Mouse (Mus musculus) midbrain, embryonic 12.5 days (tissue): ENCODE results near the gene Cyp2c70. TPM values are rescaled to one million over a fixed set of nuclear protein-coding genes. Genes with fewer than 3 reads are reported as not detected.
"Not testable (repeated sequence)": the region's sequence is repeated elsewhere in the genome, so short reads cannot be mapped to it uniquely, and the experiment has no call there.

ENCODE experiments used
- ATAC-seq: fragments of 200-750 bp; cut with Nextera tagmentation; 2 replicates; pipeline ENCODE4 v1.8.0; 2017; ENCODE audit warnings: low read depth, moderate TSS enrichment, moderate library complexity; ENCODE audit not compliant: low FRiP score
- H3K27ac ChIP-seq: fragments of 300-500 bp; sonication (generic); replicated peaks from 2 replicates; pipeline ENCODE4 v1.5.1; 2016; ENCODE audit warnings: mild to moderate bottlenecking
- H3K27me3 ChIP-seq: fragments of 300-500 bp; sonication (generic); 2 replicates; pipeline ENCODE4 v1.6.1; 2016; ENCODE audit warnings: mild to moderate bottlenecking
- H3K36me3 ChIP-seq: fragments of 300-500 bp; sonication (generic); 2 replicates; pipeline ENCODE4 v1.6.1; 2016
- H3K4me1 ChIP-seq: fragments of 300-500 bp; sonication (generic); 2 replicates; pipeline ENCODE4 v1.6.1; 2016
- H3K4me2 ChIP-seq: fragments of 300-500 bp; sonication (generic); replicated peaks from 2 replicates; pipeline ENCODE4 v1.6.1; 2016; ENCODE audit warnings: mild to moderate bottlenecking, moderate library complexity
- H3K4me3 ChIP-seq: fragments of 300-500 bp; sonication (generic); 2 replicates; pipeline ENCODE4 v1.5.1; 2016; ENCODE audit warnings: mild to moderate bottlenecking
- H3K9ac ChIP-seq: fragments of 300-500 bp; sonication (generic); replicated peaks from 2 replicates; pipeline ENCODE4 v1.6.1; 2016; ENCODE audit warnings: mild to moderate bottlenecking, moderate library complexity
- H3K9me3 ChIP-seq: fragments of 300-500 bp; sonication (generic); 2 replicates; pipeline ENCODE4 v1.6.1; 2016; ENCODE audit warnings: mild to moderate bottlenecking
- WGBS: fragments of 180-500 bp; shearing (Covaris S2); methylation state at CpG from one replicate; pipeline ENCODE4 v1.1.7; 2016; 5-methylcytosine and 5-hydroxymethylcytosine counted together
- polyA plus RNA-seq: library from polyadenylated mRNA; unstranded; fragments of >200 nt; fragmentation: Nextera tagmentation; extraction: Ambion mirVana; gene quantifications from 2 replicates; pipeline ENCODE4 v1.2.1, GENCODE M21; 2016

Cyp2c70 gene
- polyA plus RNA-seq, 1 experiment from 2014 or later, result not detected

GRCm38 (mm10) chr19:40178311-40178710 lies 8.8 kb downstream of the Cyp2c70 start:
- Histone ChIP-seq H3K9me3 (no peaks in the 10 kb centered on the region), H3K4me2 (no peak overlapping the region), H3K36me3 (no peaks in the 10 kb centered on the region), H3K27ac (no peak overlapping the region), H3K9ac (no peak overlapping the region), H3K4me1 (no peaks in the 10 kb centered on the region), H3K27me3 (no peaks in the 10 kb centered on the region), H3K4me3 (no peak overlapping the region)
- 91% methylated on average over 4 of the region's 4 CpGs for WGBS
- ATAC-seq, result no peak

GRCm38 (mm10) chr19:40168391-40168790 lies 18.7 kb downstream of the Cyp2c70 start:
- ATAC-seq, H3K4me3 ChIP-seq, H3K9me3 ChIP-seq, H3K27ac ChIP-seq, H3K9ac ChIP-seq, H3K36me3 ChIP-seq, H3K4me1 ChIP-seq, H3K27me3 ChIP-seq, H3K4me2 ChIP-seq: not testable (repeated sequence)
- WGBS, result 79% methylated on average over 4 of the region's 4 CpGs

- not testable (repeated sequence) for H3K9ac ChIP-seq, H3K4me2 ChIP-seq, ATAC-seq, H3K36me3 ChIP-seq, H3K9me3 ChIP-seq, H3K4me1 ChIP-seq, H3K4me3 ChIP-seq, H3K27me3 ChIP-seq, H3K27ac ChIP-seq
- WGBS, result 27% methylated on average over 2 of the region's 2 CpGs
Measured at GRCm38 (mm10) chr19:40126996-40127395, 60.1 kb downstream of the Cyp2c70 start.

- not testable (repeated sequence) for H3K27ac ChIP-seq, ATAC-seq
- 87% methylated on average over 3 of the region's 3 CpGs for WGBS
Measured at GRCm38 (mm10) chr19:40125165-40125564, 62.0 kb downstream of the Cyp2c70 start.

GRCm38 (mm10) chr19:40119624-40120023 lies 67.5 kb downstream of the Cyp2c70 start:
- H3K4me1 ChIP-seq, ATAC-seq, H3K27me3 ChIP-seq: not testable (repeated sequence)

More at GRCm38 (mm10) chr19:40125165-40125564, 62.0 kb downstream of the Cyp2c70 start:
- not testable (repeated sequence) for H3K4me3 ChIP-seq, H3K4me1 ChIP-seq, H3K36me3 ChIP-seq, H3K9me3 ChIP-seq, H3K9ac ChIP-seq, H3K27me3 ChIP-seq, H3K4me2 ChIP-seq

More at GRCm38 (mm10) chr19:40119624-40120023, 67.5 kb downstream of the Cyp2c70 start:
- not testable (repeated sequence) for H3K27ac ChIP-seq, H3K4me2 ChIP-seq, H3K9ac ChIP-seq, H3K9me3 ChIP-seq, H3K36me3 ChIP-seq, H3K4me3 ChIP-seq
- 82% methylated on average over 13 of the region's 13 CpGs for WGBS

Other genes with a start within 250 kb of the Cyp2c70 start
- gene Cyp2c37, start 194.9 kb downstream of the Cyp2c70 start, polyA plus RNA-seq, result not detected in 2 replicates
- gene Cyp2c54, start 113.5 kb downstream of the Cyp2c70 start, polyA plus RNA-seq, result not detected in 2 replicates
- not detected in 2 replicates for gene Cyp2c50, start 97.6 kb downstream of the Cyp2c70 start, polyA plus RNA-seq
- gene Pdlim1, start 84.5 kb upstream of the Cyp2c70 start, polyA plus RNA-seq, result 49.7 and 50.4 TPM in 2 replicates